Mouse (Mus musculus) E14TG2a.4 (cell line): ENCODE measurements at regions not wholly inside any gene's neighbourhood (a gene's known extent, or its start where the extent isn't known, plus 50 kb on each side); places are given as distances from the start of the nearest gene placed in this dataset.

Experiments used
- CTCF ChIP-seq: conservative IDR thresholded peaks from 2 replicates; pipeline ENCODE4 v1.5.1; 2014; ENCODE audit warnings: low read length
- POU5F1 ChIP-seq: IDR thresholded peaks from 2 replicates; pipeline ENCODE4 v1.6.1; 2014; ENCODE audit warnings: low read length, borderline replicate concordance

- TF ChIP-seq CTCF (no peak), POU5F1 (no peak)
Observed at GRCm38 (mm10) chr10:14208206-14208605, 242.3 kb downstream of the Hivep2 start.
